Comparison of ENCODE assay signal across 20 mouse cellular contexts in genomic region chr12:80930141-80930540, GRCm38 (mm10). TPM values are rescaled to one million over a fixed set of nuclear protein-coding genes. Genes with fewer than 3 reads are reported as not detected.
A peak's percentile ranks its signal among the peaks of the same experiment; 100 is the strongest.
DNase-seq lines count a peak whose midpoint lies in the region; ATAC-seq lines count a peak whose summit lies in the region.
"Had no signal": no experiment of that assay in that cellular context is flagged by ENCODE, and none has a peak within 500 bp of the region (broad histone marks: within the 10 kb centered on the region; RNA-seq: fewer than 3 reads in every experiment).

No protein-coding gene starts in this region.

- no peak for ATAC-seq in kidney, embryonic 14.5 days (ENCODE audit: low FRiP score, low TSS enrichment)
- ATAC-seq in liver, embryonic 16.5 days (ENCODE audit: low read depth): peak; percentile 93
- ATAC-seq: forebrain, embryonic 14.5 days; midbrain, embryonic 16.5 days had no signal

- no peak overlapping the region for H3K4me2 ChIP-seq in kidney, embryonic 14.5 days (replicated peaks; ENCODE audit: low read depth, low read length)
- peak overlapping the region; percentile 17; the same call in 1 of the 2 replicates for H3K4me2 ChIP-seq in liver, embryonic 16.5 days (ENCODE audit: low read depth, low read length)
- H3K4me2 ChIP-seq: embryonic facial prominence, embryonic 13.5 days; heart, embryonic 12.5 days; limb, embryonic 15.5 days; neural tube, embryonic 12.5 days had no signal

- no peaks in the 10 kb centered on the region for H3K4me1 ChIP-seq in kidney, embryonic 14.5 days (ENCODE audit: control insufficient read depth, insufficient read depth, low read length)
- peaks cover 40% of the 10 kb centered on the region for H3K4me1 ChIP-seq in liver, embryonic 16.5 days (ENCODE audit: control insufficient read depth, low read depth, low read length)
- H3K4me1 ChIP-seq: embryonic facial prominence, embryonic 13.5 days; limb, embryonic 15.5 days; neural tube, embryonic 12.5 days had no signal

- 79% methylated on average over 7 of the region's 7 CpGs for WGBS in kidney, embryonic 14.5 days
- WGBS in liver, embryonic 16.5 days (ENCODE audit: insufficient replicate concordance): 24% methylated on average over 7 of the region's 7 CpGs

- H3K27me3 ChIP-seq in kidney, embryonic 14.5 days (ENCODE audit: control insufficient read depth, insufficient read depth, low read length): no peaks in the 10 kb centered on the region
- H3K27me3 ChIP-seq in liver, embryonic 16.5 days (ENCODE audit: control insufficient read depth, insufficient read depth, low read depth, low read length): no peaks in the 10 kb centered on the region
- H3K27me3 ChIP-seq: embryonic facial prominence, embryonic 13.5 days; heart, embryonic 12.5 days; limb, embryonic 15.5 days; neural tube, embryonic 12.5 days had no signal

- DNase-seq in kidney, adult 11 months: peak; percentile 78
- peak; percentile 86 for DNase-seq in kidney, postnatal 14 days
- no peak for DNase-seq in right cerebral cortex, postnatal 25 days
- no peak for DNase-seq in ovary, adult 18-20 months (ENCODE audit: low spot score)
- DNase-seq in right cerebral cortex, postnatal 36 days (ENCODE audit: low spot score in 2 of 2): no peak
- DNase-seq in embryo, embryonic 10 days (ENCODE audit: low spot score): no peak
- DNase-seq: adrenal gland, adult 2 months; cerebellum, postnatal 36 days; heart, postnatal 4 days; layer of hippocampus, adult 9-11 months; thymus, adult 18-20 months had no signal

- H3K9me3 ChIP-seq in kidney, embryonic 14.5 days (ENCODE audit: control insufficient read depth, low read length): no peaks in the 10 kb centered on the region
- no peaks in the 10 kb centered on the region for H3K9me3 ChIP-seq in liver, embryonic 16.5 days (replicated peaks; ENCODE audit: control insufficient read depth, low read length)
- H3K9me3 ChIP-seq: embryonic facial prominence, embryonic 13.5 days; heart, embryonic 12.5 days; limb, embryonic 15.5 days; neural tube, embryonic 12.5 days had no signal

- H3K36me3 ChIP-seq in kidney, embryonic 14.5 days (ENCODE audit: control insufficient read depth, insufficient read depth, low read length): no peaks in the 10 kb centered on the region
- H3K36me3 ChIP-seq in liver, embryonic 16.5 days (ENCODE audit: control insufficient read depth, insufficient read depth): no peaks in the 10 kb centered on the region
- H3K36me3 ChIP-seq: embryonic facial prominence, embryonic 13.5 days; heart, embryonic 12.5 days; limb, embryonic 15.5 days; neural tube, embryonic 12.5 days had no signal

- H3K4me3 ChIP-seq in kidney, embryonic 14.5 days (ENCODE audit: low read length): no peak overlapping the region
- H3K4me3 ChIP-seq in liver, embryonic 16.5 days (ENCODE audit: low read depth, low read length): no peak overlapping the region
- H3K4me3 ChIP-seq: embryonic facial prominence, embryonic 13.5 days; heart, embryonic 12.5 days; limb, embryonic 15.5 days; neural tube, embryonic 12.5 days had no signal

- no peak overlapping the region for H3K27ac ChIP-seq in kidney, embryonic 14.5 days (ENCODE audit: low read depth, low read length)
- peak overlapping the region; percentile 68 for H3K27ac ChIP-seq in liver, embryonic 16.5 days (ENCODE audit: low read length)
- H3K27ac ChIP-seq: embryonic facial prominence, embryonic 13.5 days; limb, embryonic 15.5 days; macrophage; neural tube, embryonic 12.5 days had no signal

- no peak overlapping the region for H3K9ac ChIP-seq in kidney, embryonic 14.5 days (ENCODE audit: low read depth, low read length)
- H3K9ac ChIP-seq in liver, embryonic 16.5 days (ENCODE audit: low read depth, low read length): no peak overlapping the region
- H3K9ac ChIP-seq: embryonic facial prominence, embryonic 13.5 days; heart, embryonic 12.5 days; limb, embryonic 15.5 days; neural tube, embryonic 12.5 days had no signal

RNA-seq across cellular contexts. Expression of gene Srsf5, which starts 15.2 kb away (rescaled TPM):
- polyA plus RNA-seq in kidney, embryonic 14.5 days (2014; fragmentation: Nextera tagmentation; extraction: Ambion mirVana): 332 and 349 TPM in 2 replicates
- 273 and 294 TPM in 2 replicates for polyA plus RNA-seq in liver, embryonic 16.5 days (2015; fragmentation: Nextera tagmentation; extraction: Ambion mirVana)

RNA-seq across cellular contexts. Expression of gene Slc10a1, which starts 38.4 kb away (rescaled TPM):
- 0.37 and 0.46 TPM in 2 replicates for polyA plus RNA-seq in kidney, embryonic 14.5 days (2014; fragmentation: Nextera tagmentation; extraction: Ambion mirVana)
- polyA plus RNA-seq in liver, embryonic 16.5 days (2015; fragmentation: Nextera tagmentation; extraction: Ambion mirVana): 27.0 and 39.5 TPM in 2 replicates
- polyA plus RNA-seq: macrophage had no signal

Comparison
In these comparisons a context has a peak if more than half of its experiments do, and no peak if none do; other contexts are left out.
1. DNase-seq: peak in kidney, adult 11 months (single experiment) and kidney, postnatal 14 days (single experiment); none in right cerebral cortex, postnatal 25 days (single experiment), ovary, adult 18-20 months (single experiment), right cerebral cortex, postnatal 36 days (0 of 2) and embryo, embryonic 10 days (single experiment).
2. RNA of gene Slc10a1, which starts 38.4 kb away (polyA plus RNA-seq): 27.0 to 39.5 TPM in liver, embryonic 16.5 days; 0.37 to 0.46 TPM in kidney, embryonic 14.5 days; every median in the first group is over 10 times any median in the second.